Mouse (Mus musculus) kidney, adult 2 months (tissue): ENCODE measurements around the gene Aifm3. TPM values are rescaled to one million over a fixed set of nuclear protein-coding genes. Genes with fewer than 3 reads are reported as not detected.
"Not testable (repeated sequence)": the region's sequence is repeated elsewhere in the genome, so short reads cannot be mapped to it uniquely, and the experiment has no call there.

ENCODE experiments used
- DNase-seq: peaks from one replicate; pipeline ENCODE4 v3.0.0; 2021
- H3K27ac ChIP-seq: fragments of 200-500 bp; 2 replicates; pipeline ENCODE4 v1.5.1; 2012; ENCODE audit warnings: low read depth, low read length, control low read depth, inconsistent platforms; ENCODE audit not compliant: insufficient read depth
- H3K27me3 ChIP-seq: fragments of 200-500 bp; replicated peaks from 2 replicates; pipeline ENCODE4 v1.6.1; 2012; ENCODE audit warnings: mild to moderate bottlenecking, moderate library complexity, low read length, inconsistent platforms; ENCODE audit not compliant: control insufficient read depth, insufficient read depth
- H3K36me3 ChIP-seq: fragments of 200-500 bp; 2 replicates; pipeline ENCODE4 v1.6.1; 2012; ENCODE audit warnings: mild to moderate bottlenecking, moderate library complexity, low read length, inconsistent platforms; ENCODE audit not compliant: control insufficient read depth, insufficient read depth
- H3K4me1 ChIP-seq: fragments of 200-500 bp; 2 replicates; pipeline ENCODE4 v1.6.1; 2011; ENCODE audit warnings: low read length; ENCODE audit not compliant: control insufficient read depth, insufficient read depth
- H3K4me3 ChIP-seq: fragments of 200-500 bp; 2 replicates; pipeline ENCODE4 v1.5.1; 2011; ENCODE audit warnings: mild to moderate bottlenecking, low read depth, low read length, control low read depth; ENCODE audit not compliant: insufficient read depth
- CTCF ChIP-seq: fragments of 200-500 bp; conservative IDR thresholded peaks from 2 replicates; pipeline ENCODE4 v1.5.1; 2011; ENCODE audit warnings: low read depth, mild to moderate bottlenecking, control low read depth, low read length, moderate library complexity, mixed read lengths; ENCODE audit not compliant: insufficient read depth, insufficient read length
- POLR2A ChIP-seq: fragments of 200-500 bp; IDR thresholded peaks from one replicate; pipeline ENCODE4 v1.6.1; 2011; ENCODE audit warnings: low read depth, low read length, control low read depth
- WGBS: fragments of 180-500 bp; shearing (Covaris S2); methylation state at CpG from one replicate; pipeline ENCODE4 v1.1.7; 2018; 5-methylcytosine and 5-hydroxymethylcytosine counted together
- polyA plus RNA-seq: library from polyadenylated mRNA; depleted of rRNA; stranded (reverse); fragments of >200 nt; gene quantifications from 2 replicates; pipeline ENCODE4 v1.2.3, GENCODE M21; 2012; rRNA removed

The Aifm3 gene
- polyA plus RNA-seq, 1 experiment, result 11.7 TPM

DNA sequence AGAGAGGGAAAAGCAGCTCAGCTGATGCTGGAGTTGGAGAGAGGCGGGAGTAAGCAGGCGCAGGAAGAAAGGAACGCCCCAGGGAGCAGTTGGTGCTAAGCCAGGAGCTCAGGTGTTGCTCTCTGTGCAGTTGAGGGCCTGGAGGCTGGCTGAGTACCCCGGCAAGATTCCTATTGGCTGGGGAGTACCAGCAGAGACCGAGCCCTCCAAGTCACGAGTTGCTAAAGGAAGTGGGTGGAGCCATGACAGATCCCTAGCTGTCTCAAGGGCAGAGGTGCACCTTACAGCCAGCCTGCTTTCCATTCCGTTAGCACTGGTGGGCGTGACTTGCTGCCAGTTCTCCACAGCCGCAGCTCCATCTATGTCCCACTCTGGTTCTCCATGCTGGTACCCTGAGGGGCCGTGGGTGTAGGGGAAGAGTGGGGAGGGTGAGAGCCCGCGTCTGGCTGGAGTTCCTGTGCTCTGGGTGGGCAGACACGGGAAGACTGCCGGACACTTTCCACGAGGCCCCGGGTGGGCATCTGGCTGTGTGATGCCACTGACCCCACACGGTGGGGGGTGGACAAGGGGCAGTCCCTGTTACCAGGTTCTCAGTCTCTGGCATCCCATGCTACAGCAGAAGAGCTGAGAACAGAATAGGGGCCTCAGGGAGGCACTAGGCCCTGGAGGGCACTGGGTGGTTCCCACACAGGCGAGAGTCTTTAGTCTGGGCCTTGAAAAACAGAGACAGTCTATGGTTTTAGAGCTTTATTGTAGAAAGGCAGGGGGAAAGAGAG lies 64.7 kb downstream of the Aifm3 start:
- 13% methylated on average over 18 of the region's 18 CpGs for WGBS
- Histone ChIP-seq H3K4me3 (peak overlapping the region; percentile 33), H3K27ac (no peak overlapping the region), H3K27me3 (no peaks in the 10 kb centered on the region), H3K4me1 (no peaks in the 10 kb centered on the region; the same call in 1 of the 2 replicates), H3K36me3 (no peaks in the 10 kb centered on the region)
- peak; percentile 89 for DNase-seq
- TF ChIP-seq CTCF (no peak), POLR2A (peak; percentile 26)

GRCm38 (mm10) chr16:17554702-17555101 lies 65.3 kb downstream of the Aifm3 start:
- H3K36me3 ChIP-seq, H3K27ac ChIP-seq, H3K4me3 ChIP-seq, H3K27me3 ChIP-seq, DNase-seq, H3K4me1 ChIP-seq: not testable (repeated sequence)
- WGBS, result 65% methylated on average over 4 of the region's 4 CpGs

DNA sequence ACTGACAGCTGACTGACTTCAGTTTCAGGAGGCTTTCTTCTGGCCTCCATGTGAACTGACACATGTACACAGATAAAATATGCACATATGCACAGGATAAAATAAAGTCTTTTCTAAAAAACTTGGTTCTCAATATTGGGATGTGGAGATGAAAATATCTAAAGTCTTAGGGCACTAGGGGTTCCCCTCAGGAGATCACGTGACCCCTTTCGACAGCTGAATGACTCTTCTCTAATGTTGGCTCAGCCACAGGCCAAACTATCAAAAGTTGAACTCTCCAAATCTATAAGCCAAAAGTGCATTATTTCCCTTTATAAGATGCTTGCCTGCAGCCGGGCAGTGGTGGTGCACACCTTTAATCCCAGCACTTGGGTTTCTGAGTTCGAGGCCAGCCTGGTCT lies 66.8 kb downstream of the Aifm3 start:
- DNase-seq, result no peak
- Histone ChIP-seq H3K4me1 (no peaks in the 10 kb centered on the region; the same call in 1 of the 2 replicates), H3K4me3 (no peak overlapping the region), H3K27me3 (no peaks in the 10 kb centered on the region), H3K27ac (no peak overlapping the region), H3K36me3 (no peaks in the 10 kb centered on the region)
- TF ChIP-seq CTCF, result no peak
- no peak for TF ChIP-seq POLR2A
- WGBS, result 86% methylated on average over 4 of the region's 4 CpGs

GRCm38 (mm10) chr16:17556907-17557306 lies 67.5 kb downstream of the Aifm3 start:
- Histone ChIP-seq H3K4me1 (no peaks in the 10 kb centered on the region; the same call in 1 of the 2 replicates), H3K4me3 (no peak overlapping the region)
- 60% methylated on average over 4 of the region's 4 CpGs for WGBS

More at GRCm38 (mm10) chr16:17556907-17557306, 67.5 kb downstream of the Aifm3 start:
- TF ChIP-seq CTCF, result no peak
- H3K36me3 ChIP-seq, result no peaks in the 10 kb centered on the region
- DNase-seq, result no peak
- H3K27ac ChIP-seq, result no peak overlapping the region
- no peaks in the 10 kb centered on the region for H3K27me3 ChIP-seq

Other genes starting within 250 kb of the Aifm3 start
- gene Tmem191c, start 213.5 kb upstream of the Aifm3 start, polyA plus RNA-seq, result 7.7 and 8.0 TPM in 2 replicates
- 0.57 and 0.80 TPM in 2 replicates for gene Serpind1, start 158.2 kb upstream of the Aifm3 start, polyA plus RNA-seq
- 8.9 and 11.4 TPM in 2 replicates for gene Snap29, start 83.6 kb upstream of the Aifm3 start, polyA plus RNA-seq
- 105 and 124 TPM in 2 replicates for gene Pi4ka, start 83.3 kb upstream of the Aifm3 start, polyA plus RNA-seq
- gene Crkl, start 37.6 kb upstream of the Aifm3 start, polyA plus RNA-seq, result 34.4 and 43.3 TPM in 2 replicates
- 295 and 386 TPM in 2 replicates for gene Lztr1, start 19.1 kb downstream of the Aifm3 start, polyA plus RNA-seq
- gene Thap7, start 41.5 kb downstream of the Aifm3 start, polyA plus RNA-seq, result 103 and 115 TPM in 2 replicates
- gene Lrrc74b, start 71.6 kb downstream of the Aifm3 start, polyA plus RNA-seq, result 0.05 and 0.11 TPM in 2 replicates
- gene P2rx6, start 72.3 kb downstream of the Aifm3 start, polyA plus RNA-seq, result 0.86 and 1.1 TPM in 2 replicates
- 8.1 and 9.1 TPM in 2 replicates for gene Slc7a4, start 93.6 kb downstream of the Aifm3 start, polyA plus RNA-seq
- 53.0 and 53.8 TPM in 2 replicates for gene Smpd4, start 129.7 kb downstream of the Aifm3 start, polyA plus RNA-seq
- 0.42 and 1.0 TPM in 2 replicates for gene Ccdc74a, start 156.9 kb downstream of the Aifm3 start, polyA plus RNA-seq
- 48.6 and 54.3 TPM in 2 replicates for gene Med15, start 243.3 kb downstream of the Aifm3 start, polyA plus RNA-seq